Mouse (Mus musculus): ENCODE measurements around the gene Hepacam. TPM values are rescaled to one million over a fixed set of nuclear protein-coding genes. Genes with fewer than 3 reads are reported as not detected.
A peak's percentile ranks its signal among the peaks of the same experiment; 100 is the strongest.

Hepacam gene
- total and polyA plus RNA-seq, 2 experiments from 2014 or later: 37.1 to 49.9 TPM

DNA sequence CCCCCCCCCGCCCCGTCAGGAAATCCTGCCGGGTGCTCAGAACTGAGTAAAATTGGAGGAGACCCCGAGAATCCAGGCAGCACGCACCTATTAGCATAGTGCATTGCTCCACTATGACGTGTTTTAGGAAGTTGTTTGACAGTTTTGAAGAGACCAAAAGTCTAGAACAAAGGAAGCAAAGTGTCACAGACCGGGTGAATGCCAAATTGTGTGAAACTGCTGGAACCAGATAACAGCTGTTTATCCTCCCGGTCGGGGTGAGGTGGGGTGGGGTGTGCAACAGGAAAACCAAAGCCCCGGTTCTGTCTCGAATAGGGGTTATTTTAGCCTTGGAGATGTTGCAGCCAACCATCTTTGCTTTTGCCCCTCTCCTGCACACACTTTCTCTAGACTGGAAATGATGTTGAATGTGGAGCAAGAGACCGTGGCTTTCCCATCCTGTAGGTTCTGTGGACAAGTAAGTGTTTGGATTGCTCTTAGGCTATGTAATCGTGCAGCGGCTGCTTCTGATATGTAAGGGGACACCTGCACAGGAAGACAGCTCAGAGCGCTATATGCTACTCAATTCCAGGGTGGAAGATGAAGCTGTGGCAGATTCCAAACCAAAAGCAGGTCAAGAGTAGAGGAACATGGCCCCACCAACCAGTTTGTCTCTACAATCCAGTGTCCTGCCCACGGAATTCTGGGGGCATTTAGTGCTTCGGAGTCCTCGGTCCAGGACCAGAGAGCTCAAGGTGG lies 66.8 kb downstream of the Hepacam start:
- Histone ChIP-seq H3K4me1 (ENCODE audit: insufficient read depth, low read length) (peaks cover 6% of the 10 kb centered on the region), H3K4me2 (ENCODE audit: low read depth, low read length, poor library complexity, severe bottlenecking) (peak overlapping the region; percentile 91), H3K9me3 (ENCODE audit: low read length) (no peaks in the 10 kb centered on the region), H3K27me3 (ENCODE audit: insufficient read depth, low read length) (peaks cover 58% of the 10 kb centered on the region), H3K4me3 (ENCODE audit: low read depth, low read length) (peak overlapping the region; percentile 40; the same call in 1 of the 2 replicates), H3K27ac (ENCODE audit: low read depth, low read length) (no peak overlapping the region), H3K36me3 (ENCODE audit: insufficient read depth, low read length) (no peaks in the 10 kb centered on the region), H3K9ac (replicated peaks; ENCODE audit: low read length, poor library complexity, severe bottlenecking) (no peak overlapping the region)
- WGBS: 3% methylated on average over 18 of the region's 18 CpGs
- no peak for TF ChIP-seq CTCF (IDR thresholded peaks at IDR 0.05)
- DNase-seq (ENCODE audit: low spot score) (no peak), ATAC-seq (ENCODE audit: low FRiP score) (no peak)

- Histone ChIP-seq H3K9me3 (ENCODE audit: low read length) (no peaks in the 10 kb centered on the region), H3K27ac (ENCODE audit: low read depth, low read length) (no peak overlapping the region), H3K9ac (replicated peaks; ENCODE audit: low read length, poor library complexity, severe bottlenecking) (no peak overlapping the region), H3K36me3 (ENCODE audit: insufficient read depth, low read length) (no peaks in the 10 kb centered on the region), H3K4me2 (ENCODE audit: low read depth, low read length, poor library complexity, severe bottlenecking) (no peak overlapping the region), H3K4me1 (ENCODE audit: insufficient read depth, low read length) (peaks cover 6% of the 10 kb centered on the region), H3K27me3 (ENCODE audit: insufficient read depth, low read length) (peaks cover 49% of the 10 kb centered on the region), H3K4me3 (ENCODE audit: low read depth, low read length) (no peak overlapping the region)
- ATAC-seq (ENCODE audit: low FRiP score) (no peak), DNase-seq (ENCODE audit: low spot score) (no peak)
- 4% methylated on average over 14 of the region's 14 CpGs for WGBS
- TF ChIP-seq CTCF (IDR thresholded peaks at IDR 0.05): no peak
Measured at GRCm38 (mm10) chr9:37434932-37435331, 67.8 kb downstream of the Hepacam start.

- no peak overlapping the region for H3K27ac ChIP-seq (ENCODE audit: low read depth, low read length)
- peaks cover 6% of the 10 kb centered on the region for H3K4me1 ChIP-seq (ENCODE audit: insufficient read depth, low read length)
- no peak overlapping the region for H3K4me2 ChIP-seq (ENCODE audit: low read depth, low read length, poor library complexity, severe bottlenecking)
- 6% methylated on average over 4 of the region's 4 CpGs for whole genome bisulfite sequencing
- H3K9me3 ChIP-seq (ENCODE audit: low read length): no peaks in the 10 kb centered on the region
- ATAC-seq (ENCODE audit: low FRiP score) (no peak), DNase-seq (ENCODE audit: low spot score) (no peak)
- no peak overlapping the region for H3K9ac ChIP-seq (replicated peaks; ENCODE audit: low read length, poor library complexity, severe bottlenecking)
- H3K27me3 ChIP-seq (ENCODE audit: insufficient read depth, low read length): peaks cover 49% of the 10 kb centered on the region
- no peak for TF ChIP-seq CTCF (IDR thresholded peaks at IDR 0.05)
- no peak overlapping the region for H3K4me3 ChIP-seq (ENCODE audit: low read depth, low read length)
- H3K36me3 ChIP-seq (ENCODE audit: insufficient read depth, low read length): no peaks in the 10 kb centered on the region
Measured at GRCm38 (mm10) chr9:37435616-37436015, 68.5 kb downstream of the Hepacam start.

Other genes starting within 250 kb of the Hepacam start
- 25.6 and 26.6 TPM in 2 replicates for gene Pknox2, start 219.9 kb upstream of the Hepacam start, total RNA-seq (2014; rRNA removed)
- 23.5 and 23.6 TPM in 2 replicates for gene Pknox2, start 219.9 kb upstream of the Hepacam start, polyA plus RNA-seq (2015; fragmentation: Nextera tagmentation; extraction: Ambion mirVana)
- 4.9 and 5.9 TPM in 2 replicates for gene Tmem218, start 159.1 kb upstream of the Hepacam start, total RNA-seq (2014; rRNA removed)
- gene Tmem218, start 159.1 kb upstream of the Hepacam start, polyA plus RNA-seq (2015; fragmentation: Nextera tagmentation; extraction: Ambion mirVana): 9.9 TPM in 2 replicates
- 3.5 and 4.2 TPM in 2 replicates for gene Slc37a2, start 111.6 kb upstream of the Hepacam start, total RNA-seq (2014; rRNA removed)
- 1.1 and 1.2 TPM in 2 replicates for gene Slc37a2, start 111.6 kb upstream of the Hepacam start, polyA plus RNA-seq (2015; fragmentation: Nextera tagmentation; extraction: Ambion mirVana)
- 5.0 and 5.4 TPM in 2 replicates for gene Ccdc15, start 18.9 kb upstream of the Hepacam start, total RNA-seq (2014; rRNA removed)
- gene Ccdc15, start 18.9 kb upstream of the Hepacam start, polyA plus RNA-seq (2015; fragmentation: Nextera tagmentation; extraction: Ambion mirVana): 6.8 and 8.6 TPM in 2 replicates
- 10.1 and 12.6 TPM in 2 replicates for gene Robo4, start 34.5 kb downstream of the Hepacam start, total RNA-seq (2014; rRNA removed)
- 3.6 and 4.0 TPM in 2 replicates for gene Robo4, start 34.5 kb downstream of the Hepacam start, polyA plus RNA-seq (2015; fragmentation: Nextera tagmentation; extraction: Ambion mirVana)
- gene Robo3, start 65.9 kb downstream of the Hepacam start, total RNA-seq (2014; rRNA removed): 2.8 and 2.9 TPM in 2 replicates
- gene Robo3, start 65.9 kb downstream of the Hepacam start, polyA plus RNA-seq (2015; fragmentation: Nextera tagmentation; extraction: Ambion mirVana): 0.88 and 1.0 TPM in 2 replicates
- gene Msantd2, start 122.0 kb downstream of the Hepacam start, total RNA-seq (2014; rRNA removed): 37.0 and 55.1 TPM in 2 replicates
- 20.5 and 21.1 TPM in 2 replicates for gene Msantd2, start 122.0 kb downstream of the Hepacam start, polyA plus RNA-seq (2015; fragmentation: Nextera tagmentation; extraction: Ambion mirVana)
- 29.1 and 39.3 TPM in 2 replicates for gene Esam, start 160.7 kb downstream of the Hepacam start, total RNA-seq (2014; rRNA removed)
- gene Esam, start 160.7 kb downstream of the Hepacam start, polyA plus RNA-seq (2015; fragmentation: Nextera tagmentation; extraction: Ambion mirVana): 35.1 and 38.6 TPM in 2 replicates
- 0.90 and 6.1 TPM in 2 replicates for gene Vsig2, start 171.9 kb downstream of the Hepacam start, total RNA-seq (2014; rRNA removed)
- gene Vsig2, start 171.9 kb downstream of the Hepacam start, polyA plus RNA-seq (2015; fragmentation: Nextera tagmentation; extraction: Ambion mirVana): 1.6 and 1.7 TPM in 2 replicates
- 35.7 and 58.1 TPM in 2 replicates for gene Nrgn, start 185.6 kb downstream of the Hepacam start, total RNA-seq (2014; rRNA removed)
- 80.4 and 80.6 TPM in 2 replicates for gene Nrgn, start 185.6 kb downstream of the Hepacam start, polyA plus RNA-seq (2015; fragmentation: Nextera tagmentation; extraction: Ambion mirVana)
- gene Siae, start 188.3 kb downstream of the Hepacam start, total RNA-seq (2014; rRNA removed): 15.2 and 15.8 TPM in 2 replicates
- gene Siae, start 188.3 kb downstream of the Hepacam start, polyA plus RNA-seq (2015; fragmentation: Nextera tagmentation; extraction: Ambion mirVana): 14.9 and 16.1 TPM in 2 replicates
- 1.2 and 1.4 TPM in 2 replicates for gene Spa17, start 246.4 kb downstream of the Hepacam start, total RNA-seq (2014; rRNA removed)
- 6.3 and 10.1 TPM in 2 replicates for gene Spa17, start 246.4 kb downstream of the Hepacam start, polyA plus RNA-seq (2015; fragmentation: Nextera tagmentation; extraction: Ambion mirVana)